Mouse (Mus musculus) kidney, postnatal 4 days (tissue): ENCODE data around the gene Mup5.
"Not testable (repeated sequence)": the region's sequence is repeated elsewhere in the genome, so short reads cannot be mapped to it uniquely, and the experiment has no call there.

Experiments used
- DNase-seq, 2 experiments: peaks; one replicate each; pipeline ENCODE4 v3.0.0; 2021; ENCODE audit warnings: mixed read lengths in 2 of 2

The Mup5 gene

GRCm38 (mm10) chr4:61834952-61835708 is at the start of gene Mup5:
Mup5 (minus strand) TSS chr4:61835233.
- DNase-seq, result no peak

GRCm38 (mm10) chr4:61858160-61858559 is 23.1 kb upstream of the Mup5 start:
- peak; percentile 33 to 43 for DNase-seq

DNA sequence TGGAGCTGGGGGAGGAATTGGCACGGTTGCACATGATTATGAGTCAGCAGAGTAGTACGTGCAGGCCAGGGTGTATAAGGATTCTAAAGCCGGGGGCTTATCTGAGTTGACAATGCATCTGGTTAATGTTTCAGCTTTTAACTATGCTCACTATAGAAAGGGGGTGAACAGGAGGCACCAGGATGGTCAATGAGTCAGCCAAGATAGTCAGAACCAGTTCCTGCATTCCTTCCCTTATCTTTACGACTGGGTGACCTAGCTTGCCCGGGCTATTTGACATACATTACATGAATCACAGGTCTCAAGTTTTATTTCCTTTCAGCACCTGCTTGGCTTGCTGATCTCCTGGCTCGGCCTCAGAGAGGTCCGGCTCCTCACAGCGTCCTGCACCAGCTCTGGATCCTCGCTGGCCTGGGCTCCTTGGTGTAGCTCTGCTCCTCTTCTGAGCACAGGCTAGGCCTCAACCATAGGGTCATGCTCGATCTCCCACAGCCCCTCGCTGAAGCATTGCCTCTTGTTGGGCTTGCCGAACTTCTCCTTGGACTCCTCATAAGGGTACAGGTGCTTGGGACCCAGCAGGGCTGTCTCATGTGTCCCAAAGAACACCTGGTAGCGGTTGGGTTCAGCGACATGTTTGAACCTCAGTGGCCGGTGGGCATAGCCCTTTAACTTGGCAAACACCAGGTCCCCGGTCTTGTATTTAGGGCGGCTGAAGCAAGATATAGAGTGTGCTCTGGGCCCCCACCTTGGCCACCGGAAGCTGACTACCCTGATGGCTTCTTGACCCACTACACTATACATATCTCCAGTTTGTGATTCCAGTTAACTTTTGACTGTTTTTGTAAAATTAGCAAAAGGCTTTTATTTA is 21.0 kb upstream of the Mup5 start:
- no peak for DNase-seq

- no peak for DNase-seq
These were observed 20.3 kb upstream of the Mup5 start for GRCm38 (mm10) chr4:61855344-61855743.

DNA sequence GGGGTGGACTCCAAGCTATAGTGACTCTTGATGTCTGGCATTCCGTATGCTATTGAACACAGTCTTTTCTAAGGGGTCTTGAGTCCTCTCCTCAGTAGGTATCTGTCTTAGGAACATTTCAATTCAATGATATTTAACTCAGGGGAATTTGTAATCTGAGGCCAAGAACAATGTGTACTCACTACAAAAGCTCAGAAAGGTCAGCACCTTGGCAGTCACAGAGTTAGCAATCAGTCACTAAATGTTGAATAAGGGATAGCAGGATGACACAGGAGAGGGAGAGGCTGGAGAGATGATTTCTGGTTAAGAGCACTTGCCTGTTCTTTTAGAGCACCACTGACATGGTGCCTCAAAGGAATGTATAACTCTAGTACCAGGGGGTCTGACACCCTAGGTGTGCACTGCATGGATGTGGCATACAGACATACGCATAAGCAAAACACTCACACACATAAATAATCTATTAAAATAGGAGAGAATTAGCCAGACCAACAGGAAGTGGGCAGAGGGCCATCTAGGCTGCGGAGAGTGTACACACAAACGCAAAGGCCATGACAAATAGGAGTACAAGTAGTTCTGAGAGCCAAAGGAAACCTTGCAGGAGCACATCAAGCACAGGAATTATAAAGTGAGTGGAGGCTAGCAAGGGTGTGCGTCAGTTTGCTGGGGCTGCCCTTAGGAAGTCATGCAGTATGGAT is 9.9 kb upstream of the Mup5 start:
- DNase-seq, result no peak

GRCm38 (mm10) chr4:61829211-61829610 is 5.8 kb downstream of the Mup5 start:
- no peak for DNase-seq

DNA sequence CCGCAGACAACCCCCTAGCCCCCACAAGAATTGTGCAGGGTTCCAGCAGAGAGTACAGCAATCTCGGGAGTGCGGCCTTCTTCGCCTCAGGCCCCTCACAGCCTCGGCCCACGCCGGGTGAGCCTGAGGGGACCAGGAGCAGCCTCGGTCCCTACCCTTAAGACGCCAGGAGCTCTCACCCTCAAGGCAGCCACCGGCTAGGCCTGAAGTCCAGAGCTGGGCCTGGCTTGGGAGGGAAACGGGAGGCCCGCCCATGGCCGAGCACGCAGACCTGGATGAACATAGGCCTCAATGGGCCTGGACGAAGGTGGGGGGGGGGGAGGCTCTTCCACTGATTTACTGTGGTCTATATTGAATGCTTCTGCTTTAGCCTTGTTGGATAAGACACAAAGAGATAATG is 11.8 kb downstream of the Mup5 start:
- DNase-seq, result no peak

DNA sequence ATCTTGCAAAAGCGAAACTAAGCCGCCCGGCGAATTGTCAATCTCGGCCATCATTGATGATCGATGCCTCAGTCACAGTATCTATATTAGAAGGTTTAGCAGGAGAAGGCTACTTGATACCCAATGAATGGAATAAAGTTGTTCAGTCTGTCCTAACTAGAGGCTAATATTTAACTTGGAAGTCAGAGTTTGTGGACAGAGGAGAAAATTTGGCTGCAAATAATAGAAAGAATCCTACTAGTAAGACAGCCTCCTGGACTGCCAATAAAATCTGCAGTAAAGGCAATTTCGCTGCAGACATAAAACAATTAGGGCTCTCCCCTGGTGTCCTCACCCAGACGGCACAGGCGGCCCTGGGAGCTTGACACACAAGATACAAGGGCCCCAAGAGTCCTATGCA is 12.5 kb downstream of the Mup5 start:
- not testable (repeated sequence) for DNase-seq

DNA sequence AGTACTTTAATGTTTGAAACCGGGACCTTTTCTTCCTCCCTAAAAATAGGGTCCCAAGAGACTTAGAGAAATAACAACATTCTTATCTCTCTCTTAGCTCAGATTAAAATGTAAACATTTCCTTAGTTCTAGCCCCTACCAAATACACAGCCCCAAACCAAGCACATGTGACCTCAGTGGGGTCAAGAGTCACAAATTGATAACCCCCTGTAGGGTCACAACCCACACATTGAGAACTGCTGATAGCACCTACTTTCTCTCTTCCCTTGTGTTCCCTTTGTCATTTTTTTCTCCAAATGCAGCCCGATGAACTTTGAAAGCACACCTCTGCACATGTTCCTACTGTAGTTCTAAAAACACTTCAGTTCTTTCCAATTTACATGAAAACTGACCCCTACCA is 19.4 kb downstream of the Mup5 start:
- no peak for DNase-seq

DNA sequence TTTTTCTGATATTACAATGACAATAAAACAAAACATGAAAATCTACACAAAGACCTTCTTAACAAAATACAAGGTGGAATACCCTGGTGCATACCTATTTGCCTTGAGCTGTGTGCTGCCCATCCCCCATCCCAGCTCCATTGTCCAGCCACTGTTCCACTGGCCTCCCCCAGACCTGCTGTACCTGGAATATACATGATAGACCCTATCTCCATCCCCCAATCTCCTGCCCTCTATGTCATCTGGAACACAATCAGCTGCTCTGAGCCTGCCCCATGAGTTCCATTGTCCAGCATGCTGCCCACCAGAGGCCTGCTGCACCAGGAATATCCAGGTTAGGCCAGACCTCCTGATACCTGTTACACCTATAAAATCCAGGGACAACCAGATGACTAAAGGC is 21.6 kb downstream of the Mup5 start:
- DNase-seq, result no peak

DNA sequence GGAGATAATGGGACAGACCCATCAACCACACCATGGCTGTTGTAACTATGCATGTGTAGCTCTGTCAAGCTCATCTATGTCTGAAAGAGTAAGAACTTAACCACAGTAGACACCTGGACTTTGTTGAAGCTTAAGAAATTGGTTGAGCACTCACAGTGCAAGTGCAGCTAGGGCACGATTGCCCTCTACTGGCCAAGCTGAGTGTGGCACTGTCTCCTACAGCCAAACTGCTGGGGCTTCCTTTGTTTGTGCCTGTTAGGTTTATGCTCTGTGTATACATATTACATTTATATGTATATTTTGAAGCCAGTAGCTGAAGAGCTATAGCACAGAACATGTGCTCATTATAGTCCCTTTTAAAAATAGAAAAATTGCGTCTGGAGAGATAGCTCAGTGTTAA is 23.8 kb downstream of the Mup5 start:
- DNase-seq, result peak; percentile 60 to 66

GRCm38 (mm10) chr4:61808926-61809325 is 26.1 kb downstream of the Mup5 start:
- DNase-seq, result not testable (repeated sequence)

DNA sequence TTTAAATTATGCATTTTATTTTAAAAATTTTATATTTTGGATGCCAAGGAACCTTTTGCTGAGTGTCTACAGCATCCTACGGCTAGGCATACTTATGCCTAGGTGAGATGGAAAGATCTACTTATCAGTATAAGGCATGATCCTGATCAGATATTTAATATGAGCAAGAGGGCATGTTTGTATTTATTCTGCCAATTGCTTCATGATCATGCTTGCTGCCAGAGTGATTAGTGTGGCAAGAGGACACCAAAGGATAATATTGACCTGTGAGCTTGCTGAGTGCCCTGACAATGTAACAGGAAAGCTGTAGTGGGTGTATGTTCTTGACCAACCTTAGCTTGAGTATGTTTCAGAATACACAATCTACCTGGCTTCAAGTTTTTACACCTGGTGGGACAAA is 45.3 kb downstream of the Mup5 start:
- DNase-seq, result not testable (repeated sequence)

- DNase-seq, result not testable (repeated sequence)
These were observed 50.8 kb downstream of the Mup5 start for GRCm38 (mm10) chr4:61784231-61784630.

DNA sequence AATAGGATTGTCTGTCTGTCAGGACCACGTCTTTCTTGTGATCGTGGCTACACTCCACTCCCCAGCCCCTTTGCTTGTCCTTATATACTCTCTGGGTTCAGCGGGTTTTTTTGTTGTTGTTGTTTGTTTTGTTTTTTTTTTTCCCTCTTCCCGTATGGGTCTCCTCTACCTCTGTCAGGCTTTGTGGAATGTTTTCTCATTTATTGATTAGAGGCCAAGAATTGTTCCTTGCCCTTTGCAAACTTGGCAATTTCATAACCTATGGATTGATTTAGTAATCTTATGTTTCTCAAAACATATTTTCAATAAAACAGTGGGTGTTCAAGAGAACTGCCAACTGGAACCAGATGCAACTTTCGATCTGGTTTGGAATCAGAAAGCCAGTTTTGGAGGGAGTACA is 52.9 kb downstream of the Mup5 start, which contains the start of gene Mup19:
Mup19 (minus strand) TSS at position 101 of the 400 bp plus-strand sequence.
- DNase-seq, result not testable (repeated sequence)
